Comparison of ENCODE assay signal across 8 mouse cellular contexts in genomic region chr15:79455106-79455810, GRCm38 (mm10). TPM values are rescaled to one million over a fixed set of nuclear protein-coding genes. Genes with fewer than 3 reads are reported as not detected.
DNase-seq lines count a peak whose midpoint lies in the region; ATAC-seq and TF ChIP-seq lines count a peak whose summit lies in the region.

Gene Csnk1e, minus strand, starts transcription at chr15:79455566.

- H3K4me1 ChIP-seq in hindbrain, embryonic 16.5 days (ENCODE audit: control insufficient read depth, insufficient read depth, low read depth, low read length) = peaks cover 5% of the 10 kb centered on the region; the same call in 1 of the 2 replicates
- peaks cover 45% of the 10 kb centered on the region for H3K4me1 ChIP-seq in megakaryocyte, embryonic 14.5 days
- 0 out of 2 replicates have a peak, but pooled peaks cover 6% of the 10 kb centered on the region for H3K4me1 ChIP-seq in stomach, postnatal 0 days (replicated peaks; ENCODE audit: control insufficient read depth, insufficient read depth)

- TF ChIP-seq CTCF in stomach, postnatal 0 days (IDR thresholded peaks at IDR 0.05; ENCODE audit: low read depth) = no peak

- H3K9ac ChIP-seq in hindbrain, embryonic 16.5 days (ENCODE audit: low read depth, low read length) = peak within 1 kb of the TSS; percentile 37
- peak within 1 kb of the TSS; percentile 43 for H3K9ac ChIP-seq in stomach, postnatal 0 days (ENCODE audit: low read length)

- DNase-seq in left cerebral cortex, adult 18-20 months (ENCODE audit: low spot score in 2 of 2) = peak in 1 of 2 experiments; percentile 39
- no peak for DNase-seq in left cerebral cortex, adult 11 months (ENCODE audit: low spot score)
- DNase-seq in c-Kit-positive CD71-positive TER-119-positive erythroid progenitor cells, embryonic 14.5 days (ENCODE audit: low spot score) = peak; percentile 22
- DNase-seq in gastrocnemius, postnatal 10 days = peak; percentile 67
- DNase-seq in left cerebral cortex, postnatal 14 days (ENCODE audit: low spot score in 2 of 2) = peak in 1 of 2 experiments; percentile 41
- DNase-seq in stomach, postnatal 0 days (ENCODE audit: low spot score) = peak; percentile 88

- intact Hi-C loops in left cerebral cortex, postnatal 14 days (cut with DNase I) = no loop called here

- peak; percentile 79 for ATAC-seq in hindbrain, embryonic 16.5 days
- peak; percentile 86 for ATAC-seq in stomach, postnatal 0 days (ENCODE audit: low FRiP score, low TSS enrichment)

- H3K9me3 ChIP-seq in hindbrain, embryonic 16.5 days (ENCODE audit: control insufficient read depth, low read length) = no peaks in the 10 kb centered on the region
- peaks cover 10% of the 10 kb centered on the region for H3K9me3 ChIP-seq in megakaryocyte, embryonic 14.5 days
- no peaks in the 10 kb centered on the region for H3K9me3 ChIP-seq in stomach, postnatal 0 days (ENCODE audit: control insufficient read depth, low read length)

- no peak for TF ChIP-seq EP300 in stomach, postnatal 0 days (optimal IDR thresholded peaks at IDR 0.05)

- H3K27ac ChIP-seq in hindbrain, embryonic 16.5 days (ENCODE audit: low read depth, low read length) = no peak within 1 kb of the TSS
- H3K27ac ChIP-seq in stomach, postnatal 0 days (replicated peaks) = peak within 1 kb of the TSS; percentile 13; the same call in 1 of the 2 replicates

- peak within 1 kb of the TSS; percentile 62 for H3K4me2 ChIP-seq in hindbrain, embryonic 16.5 days (ENCODE audit: low read length)
- H3K4me2 ChIP-seq in stomach, postnatal 0 days (replicated peaks; ENCODE audit: low read depth) = peak within 1 kb of the TSS; percentile 66

- peak within 1 kb of the TSS; percentile 32 for H3K4me3 ChIP-seq in hindbrain, embryonic 16.5 days (ENCODE audit: low read length)
- peak within 1 kb of the TSS; percentile 90 for H3K4me3 ChIP-seq in megakaryocyte, embryonic 14.5 days (replicated peaks)
- H3K4me3 ChIP-seq in stomach, postnatal 0 days (ENCODE audit: low read depth, low read length) = peak within 1 kb of the TSS; percentile 30

- H3K27me3 ChIP-seq in hindbrain, embryonic 16.5 days (replicated peaks; ENCODE audit: control insufficient read depth, insufficient read depth, low read length) = no peaks in the 10 kb centered on the region
- H3K27me3 ChIP-seq in megakaryocyte, embryonic 14.5 days (replicated peaks) = peaks cover 32% of the 10 kb centered on the region
- H3K27me3 ChIP-seq in stomach, postnatal 0 days (ENCODE audit: control insufficient read depth, insufficient read depth, low read length) = no peaks in the 10 kb centered on the region

- no peaks in the 10 kb centered on the region for H3K36me3 ChIP-seq in hindbrain, embryonic 16.5 days (ENCODE audit: control insufficient read depth, insufficient read depth, low read length)
- H3K36me3 ChIP-seq in megakaryocyte, embryonic 14.5 days (replicated peaks; ENCODE audit: low read length) = no peaks in the 10 kb centered on the region
- no peaks in the 10 kb centered on the region for H3K36me3 ChIP-seq in stomach, postnatal 0 days (ENCODE audit: control insufficient read depth, insufficient read depth, low read length)

- WGBS in hindbrain, embryonic 16.5 days = 2% methylated on average over 22 of the region's 24 CpGs
- 2% methylated on average over 24 of the region's 24 CpGs for WGBS in stomach, postnatal 0 days

RNA-seq across cellular contexts. Expression of gene Csnk1e, which starts in this region (rescaled TPM):
- total RNA-seq in left cerebral cortex, adult 18-20 months (2021) = 100 to 1,000 TPM; 135 to 149 TPM
- 10 to 100 TPM; 55.5 to 60.8 TPM for total RNA-seq in gastrocnemius, postnatal 10 days (2021)
- polyA plus RNA-seq in hindbrain, embryonic 16.5 days (2015; fragmentation: Nextera tagmentation; extraction: Ambion mirVana) = 132 and 147 TPM in 2 replicates
- 100 to 1,000 TPM; 142 to 166 TPM for total RNA-seq in left cerebral cortex, postnatal 14 days (2021)
- polyA plus RNA-seq in megakaryocyte, embryonic 14.5 days (2012; ENCODE audit: insufficient read depth, low replicate concordance) = 77.4 and 115 TPM in 2 replicates
- polyA plus RNA-seq in stomach, postnatal 0 days (2015; fragmentation: Nextera tagmentation; extraction: Ambion mirVana) = 44.8 and 50.8 TPM in 2 replicates

Comparison
In these comparisons a context has a peak if more than half of its experiments do, and no peak if none do; other contexts are left out.
1. H3K4me3 ChIP-seq: peak in every context shown above with its lines; median percentile 90 in megakaryocyte, embryonic 14.5 days; 32 in hindbrain, embryonic 16.5 days; 30 in stomach, postnatal 0 days.